Mouse (Mus musculus): Measurements from ENCODE around the gene Ms4a4c.
"Not testable (repeated sequence)": the region's sequence is repeated elsewhere in the genome, so short reads cannot be mapped to it uniquely, and the experiment has no call there.

Ms4a4c gene

DNA sequence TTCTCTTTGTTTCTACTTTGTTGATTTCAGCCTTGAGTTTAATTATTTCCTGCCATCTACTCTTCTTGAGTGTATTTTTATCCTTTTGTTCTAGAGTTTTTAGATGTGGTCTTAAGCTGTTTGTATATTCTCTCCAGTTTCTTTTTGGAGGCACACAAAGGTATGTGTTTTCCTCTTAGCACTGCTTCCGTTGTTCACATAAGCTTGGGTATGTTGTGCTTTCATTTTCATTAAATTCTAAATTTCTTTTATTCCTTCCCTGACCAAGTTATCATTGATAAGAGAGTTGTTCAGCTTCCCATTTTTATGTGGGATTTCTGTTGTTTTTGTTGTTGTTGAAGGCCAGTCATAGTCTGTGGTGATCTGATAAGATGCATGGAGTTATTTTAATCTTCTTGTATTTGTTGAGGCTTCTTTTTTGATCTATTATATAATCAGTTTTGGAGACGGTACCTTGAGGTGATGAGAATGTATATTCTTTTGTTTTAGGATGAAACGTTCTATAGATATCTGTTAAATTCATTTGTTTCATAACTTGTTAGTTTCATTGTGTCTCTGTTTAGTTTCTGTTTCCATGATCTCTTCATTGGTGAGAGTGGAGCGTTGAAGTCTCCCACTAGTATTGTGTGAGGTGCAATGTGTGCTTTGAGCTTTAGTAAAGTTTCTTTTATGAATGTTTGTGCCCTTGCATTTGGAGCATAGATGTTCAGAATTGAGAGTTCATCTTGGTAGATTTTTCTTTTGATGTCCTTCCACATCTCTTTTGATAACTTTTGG is 30.7 kb downstream of the Ms4a4c start:
- Histone ChIP-seq H3K36me3 (ENCODE audit: insufficient read depth, low read length) (no peaks in the 10 kb centered on the region), H3K27me3 (ENCODE audit: insufficient read depth, low read length) (no peaks in the 10 kb centered on the region), H3K4me3 (replicated peaks; ENCODE audit: low read length) (no peak overlapping the region), H3K9me3 (ENCODE audit: low read length) (no peaks in the 10 kb centered on the region), H3K4me1 (replicated peaks; ENCODE audit: low read depth, low read length) (no peaks in the 10 kb centered on the region)
- TF ChIP-seq CTCF (conservative IDR thresholded peaks at IDR 0.05; ENCODE audit: low read length): no peak
- TF ChIP-seq POU5F1 (IDR thresholded peaks at IDR 0.05; ENCODE audit: borderline replicate concordance, low read length): no peak
- TF ChIP-seq NANOG (IDR thresholded peaks at IDR 0.05; ENCODE audit: borderline replicate concordance, low read length): no peak

DNA sequence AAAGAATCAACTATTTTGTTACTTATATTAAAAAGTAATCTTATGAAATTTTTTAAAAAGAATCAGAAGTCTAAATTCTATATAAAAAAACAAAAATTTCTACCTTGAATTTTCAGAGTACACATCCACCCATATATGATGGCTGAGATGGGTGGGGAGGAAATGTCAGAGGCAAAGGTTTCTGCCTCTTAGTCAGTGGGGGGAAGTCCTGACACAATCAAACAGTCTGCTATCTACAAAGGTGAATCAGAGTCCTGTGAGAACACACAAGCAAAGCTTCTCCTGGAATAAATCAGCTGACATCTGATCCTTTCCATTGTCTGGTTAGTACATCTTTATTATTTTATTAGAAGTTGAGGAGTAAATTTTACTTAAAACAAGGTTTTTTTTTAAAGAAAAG is 38.8 kb downstream of the Ms4a4c start, which contains the start of gene Ms4a4b:
Gene Ms4a4b, plus strand, starts transcription at position 216 of the 400 bp plus-strand sequence.
- TF ChIP-seq POU5F1 (IDR thresholded peaks at IDR 0.05; ENCODE audit: borderline replicate concordance, low read length) (no peak), CTCF (conservative IDR thresholded peaks at IDR 0.05; ENCODE audit: low read length) (no peak), NANOG (IDR thresholded peaks at IDR 0.05; ENCODE audit: borderline replicate concordance, low read length) (no peak)
- H3K36me3 ChIP-seq (ENCODE audit: insufficient read depth, low read length): no peaks in the 10 kb centered on the region

DNA sequence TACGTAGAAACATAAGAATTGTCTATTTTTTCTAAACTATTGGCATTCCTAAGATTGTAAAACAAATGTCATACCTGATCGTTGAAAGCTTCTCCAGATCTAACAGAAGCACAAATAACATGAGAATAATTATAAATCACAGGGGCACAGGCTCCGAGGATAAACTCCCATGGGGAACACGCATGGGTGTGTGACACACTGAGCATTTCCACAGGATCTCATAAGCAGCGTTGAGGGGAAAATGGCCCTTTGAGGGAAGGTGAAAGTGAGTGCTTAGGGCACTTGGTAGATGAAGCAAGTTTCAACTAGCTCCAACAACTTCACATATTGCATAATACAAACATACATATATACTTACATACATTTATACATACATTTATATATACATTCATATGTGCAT is 39.4 kb downstream of the Ms4a4c start:
- Histone ChIP-seq H3K36me3 (ENCODE audit: insufficient read depth, low read length) (no peaks in the 10 kb centered on the region), H3K9me3 (ENCODE audit: low read length) (no peaks in the 10 kb centered on the region), H3K4me3 (replicated peaks; ENCODE audit: low read length) (no peak overlapping the region), H3K4me1 (replicated peaks; ENCODE audit: low read depth, low read length) (no peaks in the 10 kb centered on the region), H3K27me3 (ENCODE audit: insufficient read depth, low read length) (no peaks in the 10 kb centered on the region)
- TF ChIP-seq POU5F1 (IDR thresholded peaks at IDR 0.05; ENCODE audit: borderline replicate concordance, low read length) (no peak), NANOG (IDR thresholded peaks at IDR 0.05; ENCODE audit: borderline replicate concordance, low read length) (no peak), CTCF (conservative IDR thresholded peaks at IDR 0.05; ENCODE audit: low read length) (no peak)

More for the DNA sequence above, 38.8 kb downstream of the Ms4a4c start, which contains the start of gene Ms4a4b:
- H3K4me3 ChIP-seq (replicated peaks; ENCODE audit: low read length): no peak within 1 kb of the TSS
- no peaks in the 10 kb centered on the region for H3K4me1 ChIP-seq (replicated peaks; ENCODE audit: low read depth, low read length)
- H3K27me3 ChIP-seq (ENCODE audit: insufficient read depth, low read length): no peaks in the 10 kb centered on the region
- H3K9me3 ChIP-seq (ENCODE audit: low read length): no peaks in the 10 kb centered on the region

DNA sequence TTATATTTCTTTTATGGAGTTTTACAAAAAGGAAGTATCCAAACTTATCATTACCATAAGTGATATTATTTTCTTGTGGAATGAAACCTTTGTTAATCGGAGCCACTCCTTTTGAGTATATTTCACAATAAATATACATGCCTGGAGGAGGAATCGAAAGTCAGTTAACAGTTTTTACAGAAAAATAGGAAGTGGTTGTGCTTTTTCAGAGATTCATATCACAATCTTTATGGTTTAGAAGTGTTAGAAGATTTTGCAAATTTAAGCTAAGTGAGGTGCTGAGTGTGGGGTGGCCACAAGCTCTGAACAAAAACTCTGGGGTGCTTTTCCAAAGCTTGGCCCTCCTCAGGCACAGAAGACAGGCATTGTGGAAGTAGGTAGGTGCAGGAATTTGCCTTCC is 42.7 kb downstream of the Ms4a4c start:
- H3K4me3 ChIP-seq (replicated peaks; ENCODE audit: low read length): no peak overlapping the region
- H3K9me3 ChIP-seq (ENCODE audit: low read length): no peaks in the 10 kb centered on the region
- no peaks in the 10 kb centered on the region for H3K4me1 ChIP-seq (replicated peaks; ENCODE audit: low read depth, low read length)
- TF ChIP-seq POU5F1 (IDR thresholded peaks at IDR 0.05; ENCODE audit: borderline replicate concordance, low read length) (no peak), NANOG (IDR thresholded peaks at IDR 0.05; ENCODE audit: borderline replicate concordance, low read length) (no peak), CTCF (conservative IDR thresholded peaks at IDR 0.05; ENCODE audit: low read length) (no peak)
- no peaks in the 10 kb centered on the region for H3K36me3 ChIP-seq (ENCODE audit: insufficient read depth, low read length)
- H3K27me3 ChIP-seq (ENCODE audit: insufficient read depth, low read length): no peaks in the 10 kb centered on the region

DNA sequence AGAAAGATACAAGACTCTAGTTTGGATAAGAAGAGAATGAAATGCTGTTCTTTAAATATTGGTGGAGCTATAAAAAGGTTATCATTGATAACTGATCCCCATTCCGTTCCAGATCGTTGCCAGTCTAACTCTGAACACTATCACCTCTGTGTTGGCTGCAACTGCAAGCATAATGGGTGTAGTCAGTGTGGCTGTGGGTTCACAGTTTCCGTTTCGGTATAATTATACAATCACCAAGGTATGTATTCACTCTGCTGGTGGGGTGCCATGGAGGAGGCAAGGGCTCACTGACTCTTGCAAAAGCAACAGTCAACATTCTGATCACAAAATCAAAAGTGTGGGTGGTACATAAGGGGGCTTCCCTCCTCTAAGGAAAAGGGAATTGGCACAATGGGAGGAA is 54.5 kb downstream of the Ms4a4c start:
- not testable (repeated sequence) for H3K27me3 ChIP-seq (ENCODE audit: insufficient read depth, low read length); H3K36me3 ChIP-seq (ENCODE audit: insufficient read depth, low read length); H3K4me3 ChIP-seq (replicated peaks; ENCODE audit: low read length); H3K9me3 ChIP-seq (ENCODE audit: low read length); H3K4me1 ChIP-seq (replicated peaks; ENCODE audit: low read depth, low read length)

DNA sequence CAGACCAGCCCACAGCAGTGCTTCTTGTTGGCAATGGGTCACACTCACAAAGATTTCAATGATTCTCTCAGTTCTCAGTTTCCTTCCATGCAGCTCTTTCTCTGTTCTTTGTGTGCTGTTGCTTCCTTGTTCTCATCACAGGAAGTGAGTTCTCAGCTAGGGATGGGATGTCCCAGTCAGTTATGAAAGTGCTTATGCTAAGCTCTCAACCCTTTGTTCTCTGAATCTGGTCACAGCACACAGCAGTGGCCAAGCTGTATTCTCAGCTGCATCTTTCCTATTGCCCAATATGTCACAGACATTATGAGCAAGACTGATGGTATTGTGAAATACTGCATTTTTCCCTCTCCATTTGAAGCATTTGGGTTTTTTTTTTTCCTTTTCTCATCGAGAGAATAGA is 60.2 kb downstream of the Ms4a4c start:
- H3K4me1 ChIP-seq (replicated peaks; ENCODE audit: low read depth, low read length); H3K27me3 ChIP-seq (ENCODE audit: insufficient read depth, low read length); H3K4me3 ChIP-seq (replicated peaks; ENCODE audit: low read length); H3K9me3 ChIP-seq (ENCODE audit: low read length); H3K36me3 ChIP-seq (ENCODE audit: insufficient read depth, low read length): not testable (repeated sequence)

DNA sequence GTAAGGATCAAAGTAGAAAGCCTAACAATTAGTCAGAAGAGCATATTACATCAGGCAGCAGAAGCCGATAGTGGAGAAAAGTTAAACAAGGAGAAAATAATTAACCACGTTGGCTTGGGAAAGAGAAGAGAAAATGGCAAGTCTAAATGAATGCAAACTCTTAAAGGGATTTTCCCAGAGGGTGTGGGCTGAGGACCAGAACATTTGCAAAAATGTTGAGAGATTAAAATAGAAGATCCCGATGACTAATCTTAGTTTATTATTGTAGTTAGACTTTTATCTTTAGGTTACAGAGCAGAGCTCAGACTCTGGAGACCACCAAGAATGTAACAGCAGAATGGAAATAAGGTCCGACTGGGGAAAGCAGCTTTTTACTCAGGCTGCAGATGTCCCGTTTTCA is 61.9 kb downstream of the Ms4a4c start:
- no peaks in the 10 kb centered on the region for H3K36me3 ChIP-seq (ENCODE audit: insufficient read depth, low read length)
- no peaks in the 10 kb centered on the region for H3K27me3 ChIP-seq (ENCODE audit: insufficient read depth, low read length)
- H3K9me3 ChIP-seq (ENCODE audit: low read length): no peaks in the 10 kb centered on the region
- no peak overlapping the region for H3K4me3 ChIP-seq (replicated peaks; ENCODE audit: low read length)
- no peak for TF ChIP-seq CTCF (conservative IDR thresholded peaks at IDR 0.05; ENCODE audit: low read length)
- no peak for TF ChIP-seq POU5F1 (IDR thresholded peaks at IDR 0.05; ENCODE audit: borderline replicate concordance, low read length)
- TF ChIP-seq NANOG (IDR thresholded peaks at IDR 0.05; ENCODE audit: borderline replicate concordance, low read length): no peak
- no peaks in the 10 kb centered on the region for H3K4me1 ChIP-seq (replicated peaks; ENCODE audit: low read depth, low read length)

DNA sequence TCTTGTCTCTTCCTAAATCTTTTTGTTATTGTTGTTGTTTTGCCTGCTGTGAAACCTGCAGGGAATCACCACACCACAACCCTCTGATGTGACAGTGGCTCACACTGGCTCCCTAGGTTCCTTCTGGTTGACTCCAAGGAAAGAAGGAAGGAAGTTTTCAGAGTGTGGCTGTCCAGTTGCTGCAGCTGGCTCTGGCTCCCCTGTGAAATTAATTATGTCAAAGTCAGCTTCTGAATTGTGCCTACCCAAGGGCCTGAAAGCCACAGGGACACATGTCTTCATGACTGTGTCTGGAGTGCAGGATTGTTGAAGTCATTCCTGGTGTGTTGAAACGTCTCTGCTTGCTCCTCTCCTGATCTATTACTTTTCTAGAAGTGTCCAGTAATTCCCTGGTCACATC is 63.8 kb downstream of the Ms4a4c start:
- not testable (repeated sequence) for H3K27me3 ChIP-seq (ENCODE audit: insufficient read depth, low read length); H3K36me3 ChIP-seq (ENCODE audit: insufficient read depth, low read length); H3K4me1 ChIP-seq (replicated peaks; ENCODE audit: low read depth, low read length); H3K4me3 ChIP-seq (replicated peaks; ENCODE audit: low read length); H3K9me3 ChIP-seq (ENCODE audit: low read length)

DNA sequence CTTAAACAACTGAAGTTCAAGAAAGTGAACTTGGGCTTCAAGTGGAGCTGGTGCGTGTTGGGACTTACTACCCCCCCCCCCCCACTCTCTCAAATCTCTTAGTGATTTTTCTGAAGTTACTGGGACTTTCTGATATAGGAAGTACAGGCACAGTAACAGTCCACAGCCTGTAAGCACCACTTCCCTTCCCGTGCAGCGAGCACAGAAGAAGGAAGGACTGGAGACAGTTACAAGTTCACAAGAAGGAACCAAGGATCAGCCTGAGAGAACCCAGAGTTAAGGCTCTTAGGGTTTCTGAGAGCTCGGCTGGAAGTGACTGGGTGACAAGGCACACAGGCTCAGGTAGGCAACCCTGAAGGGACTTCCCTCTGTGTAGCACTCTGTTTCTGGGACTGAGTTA is 64.6 kb downstream of the Ms4a4c start, which contains the start of gene Ms4a6c:
Gene Ms4a6c, plus strand, starts transcription at position 152 of the 400 bp plus-strand sequence.
- not testable (repeated sequence) for H3K4me3 ChIP-seq (replicated peaks; ENCODE audit: low read length); H3K27me3 ChIP-seq (ENCODE audit: insufficient read depth, low read length); H3K36me3 ChIP-seq (ENCODE audit: insufficient read depth, low read length); H3K9me3 ChIP-seq (ENCODE audit: low read length); H3K4me1 ChIP-seq (replicated peaks; ENCODE audit: low read depth, low read length)

Measured in E14TG2a.4 (cell line).